Mouse (Mus musculus) ovary, adult 2 months (tissue): Measurements from ENCODE around the gene Zkscan3. TPM values are rescaled to one million over a fixed set of nuclear protein-coding genes. Genes with fewer than 3 reads are reported as not detected.

Source experiments
- polyA plus RNA-seq: library from polyadenylated mRNA; depleted of rRNA; stranded (reverse); fragments of >200 nt; gene quantifications from 2 replicates; pipeline ENCODE4 v1.2.3, GENCODE M21; 2012; rRNA removed

Gene Zkscan3
- 35.7 and 38.6 TPM in 2 replicates for polyA plus RNA-seq

GRCm38 (mm10) chr13:21402287-21402846 lies at the start of gene Zkscan3:
Gene Zkscan3, minus strand, starts transcription at chr13:21402755.

GRCm38 (mm10) chr13:21440503-21441206 lies 38.1 kb upstream of the Zkscan3 start, which contains the start of gene Pgbd1:
Gene Pgbd1, minus strand, starts transcription at chr13:21441058.

GRCm38 (mm10) chr13:21362621-21363248 lies 39.8 kb downstream of the Zkscan3 start, which contains the start of gene Zscan12:
Gene Zscan12, plus strand, starts transcription at chr13:21362820.

GRCm38 (mm10) chr13:21346610-21347009 lies 55.9 kb downstream of the Zkscan3 start, which contains the start of gene Olfr1367:
Gene Olfr1367, plus strand, starts transcription at chr13:21346910.

Other genes with a start within 250 kb of the Zkscan3 start
- gene Trim27, start 223.3 kb downstream of the Zkscan3 start, polyA plus RNA-seq: 137 and 257 TPM in 2 replicates
- not detected in 2 replicates for gene Gpx5, start 110.0 kb downstream of the Zkscan3 start, polyA plus RNA-seq
- gene Gpx6, start 90.6 kb downstream of the Zkscan3 start, polyA plus RNA-seq: 0.23 and 0.26 TPM in 2 replicates
- not detected in 2 replicates for gene Olfr1367, start 55.8 kb downstream of the Zkscan3 start, polyA plus RNA-seq
- 1.2 and 1.6 TPM in 2 replicates for gene Zscan12, start 39.9 kb downstream of the Zkscan3 start, polyA plus RNA-seq
- 0.51 and 0.62 TPM in 2 replicates for gene Pgbd1, start 38.3 kb upstream of the Zkscan3 start, polyA plus RNA-seq
- gene Zscan26, start 51.0 kb upstream of the Zkscan3 start, polyA plus RNA-seq: 7.9 and 10.2 TPM in 2 replicates
- 0.34 and 0.45 TPM in 2 replicates for gene Nkapl, start 65.8 kb upstream of the Zkscan3 start, polyA plus RNA-seq
- 1.6 and 2.2 TPM in 2 replicates for gene Zkscan4, start 76.2 kb upstream of the Zkscan3 start, polyA plus RNA-seq
- not detected in 2 replicates for gene Gm10065, start 76.7 kb upstream of the Zkscan3 start, polyA plus RNA-seq
- gene AK157302, start 92.5 kb upstream of the Zkscan3 start, polyA plus RNA-seq: 0.14 TPM in 1 of 2 replicates, not detected in the other
- 9.0 and 18.5 TPM in 2 replicates for gene Gm11273, start 98.7 kb upstream of the Zkscan3 start, polyA plus RNA-seq
- gene Zkscan8, start 128.4 kb upstream of the Zkscan3 start, polyA plus RNA-seq: 3.6 and 3.9 TPM in 2 replicates
- not detected in 2 replicates for gene Olfr1366, start 140.1 kb upstream of the Zkscan3 start, polyA plus RNA-seq
- gene Olfr1535, start 157.1 kb upstream of the Zkscan3 start, polyA plus RNA-seq: not detected in 2 replicates
- gene Olfr1364, start 179.0 kb upstream of the Zkscan3 start, polyA plus RNA-seq: not detected in 2 replicates
- gene Olfr1362, start 211.3 kb upstream of the Zkscan3 start, polyA plus RNA-seq: not detected in 2 replicates
- not detected in 2 replicates for gene Olfr11, start 239.8 kb upstream of the Zkscan3 start, polyA plus RNA-seq